Mouse (Mus musculus) embryonic fibroblast, embryonic 13.5 days (primary cell): ENCODE data around the gene Prpf4b.

Source experiments
- CTCF ChIP-seq: IDR thresholded peaks from 2 replicates; pipeline ENCODE4 v1.5.1; 2011; ENCODE audit warnings: mild to moderate bottlenecking, control low read depth, low read length, moderate library complexity, borderline replicate concordance; ENCODE audit not compliant: insufficient read depth
- POLR2A ChIP-seq: IDR thresholded peaks from 2 replicates; pipeline ENCODE4 v1.6.1; 2011; ENCODE audit warnings: low read depth, mild to moderate bottlenecking, control low read depth, low read length, moderate library complexity

DNA sequence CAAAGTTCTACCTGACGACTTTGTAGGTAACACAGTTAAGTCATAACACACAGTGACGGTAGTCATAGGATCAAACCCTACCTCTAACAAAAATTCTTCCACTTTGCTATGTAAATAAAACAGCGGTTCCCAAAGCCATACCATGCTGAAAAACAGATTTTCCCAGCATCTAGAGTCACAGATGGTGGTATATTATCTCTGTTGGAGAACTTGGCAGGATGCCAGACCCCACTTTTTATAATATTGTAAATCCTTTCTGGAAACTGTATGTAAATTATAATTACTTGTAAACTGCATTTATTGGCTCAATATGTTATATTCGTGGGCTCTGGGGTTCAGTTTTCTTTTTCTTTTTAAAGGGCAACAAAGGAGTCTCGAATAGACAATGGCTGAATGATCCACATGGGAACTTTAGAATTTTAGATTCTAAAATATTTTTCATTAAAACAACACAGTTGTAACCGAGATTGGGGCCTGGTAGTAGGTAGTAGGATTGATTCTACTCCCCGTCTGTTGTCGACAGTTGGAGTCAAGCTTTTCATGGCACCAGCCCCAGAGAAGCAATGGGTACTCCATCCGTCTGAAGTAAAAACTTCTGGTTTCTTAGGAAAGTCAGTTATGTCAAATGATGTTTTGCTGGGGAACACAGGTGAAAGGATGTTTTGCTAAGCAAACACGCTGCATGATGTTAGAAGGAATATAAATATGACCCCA, 60.0 kb downstream of the Prpf4b start:
- TF ChIP-seq CTCF (no peak), POLR2A (no peak)
